Mouse (Mus musculus): ENCODE measurements around the gene Pole2. TPM values are rescaled to one million over a fixed set of nuclear protein-coding genes. Genes with fewer than 3 reads are reported as not detected.
"Not testable (repeated sequence)": the region's sequence is repeated elsewhere in the genome, so short reads cannot be mapped to it uniquely, and the experiment has no call there.

Pole2 gene
- polyA plus RNA-seq, 1 experiment = 1.9 TPM

- H3K27me3 ChIP-seq (replicated peaks; ENCODE audit: control insufficient read depth, insufficient read depth, low read length) = no peaks in the 10 kb centered on the region
- no peak for TF ChIP-seq POLR2A (IDR thresholded peaks at IDR 0.05; ENCODE audit: low read depth, low read length)
- TF ChIP-seq CTCF (conservative IDR thresholded peaks at IDR 0.05; ENCODE audit: insufficient read depth, insufficient read length, low read depth, low read length) = no peak
- WGBS = 59% methylated on average over 3 of the region's 3 CpGs
Measured at GRCm38 (mm10) chr12:69164904-69165303, 63.1 kb downstream of the Pole2 start.

GRCm38 (mm10) chr12:69163586-69163985, 64.4 kb downstream of the Pole2 start:
- not testable (repeated sequence) for H3K36me3 ChIP-seq (ENCODE audit: control insufficient read depth, insufficient read depth, low read length); H3K27ac ChIP-seq (ENCODE audit: insufficient read depth, low read depth, low read length); H3K27me3 ChIP-seq (replicated peaks; ENCODE audit: control insufficient read depth, insufficient read depth, low read length); H3K4me1 ChIP-seq (ENCODE audit: control insufficient read depth, insufficient read depth, low read length); H3K4me3 ChIP-seq (ENCODE audit: insufficient read depth, low read depth, low read length); DNase-seq
- WGBS = 86% methylated on average over 4 of the region's 4 CpGs

More at GRCm38 (mm10) chr12:69164904-69165303, 63.1 kb downstream of the Pole2 start:
- Histone ChIP-seq H3K36me3 (ENCODE audit: control insufficient read depth, insufficient read depth, low read length) (no peaks in the 10 kb centered on the region), H3K4me1 (ENCODE audit: control insufficient read depth, insufficient read depth, low read length) (0 out of 2 replicates have a peak, but pooled peaks cover 2% of the 10 kb centered on the region), H3K4me3 (ENCODE audit: insufficient read depth, low read depth, low read length) (no peak overlapping the region), H3K27ac (ENCODE audit: insufficient read depth, low read depth, low read length) (no peak overlapping the region)
- DNase-seq = no peak

- H3K4me3 ChIP-seq (ENCODE audit: insufficient read depth, low read depth, low read length); H3K27ac ChIP-seq (ENCODE audit: insufficient read depth, low read depth, low read length); H3K27me3 ChIP-seq (replicated peaks; ENCODE audit: control insufficient read depth, insufficient read depth, low read length); DNase-seq; H3K4me1 ChIP-seq (ENCODE audit: control insufficient read depth, insufficient read depth, low read length): not testable (repeated sequence)
- peaks cover 10% of the 10 kb centered on the region for H3K36me3 ChIP-seq (ENCODE audit: control insufficient read depth, insufficient read depth, low read length)
- WGBS = 84% methylated on average over 2 of the region's 2 CpGs
Measured at GRCm38 (mm10) chr12:69160677-69161076, 67.3 kb downstream of the Pole2 start.

- no peak for TF ChIP-seq POLR2A (IDR thresholded peaks at IDR 0.05; ENCODE audit: low read depth, low read length)
- 0 out of 2 replicates have a peak, but pooled peaks have one; percentile 19 for TF ChIP-seq CTCF (conservative IDR thresholded peaks at IDR 0.05; ENCODE audit: insufficient read depth, insufficient read length, low read depth, low read length)
- DNase-seq = peak; percentile 59
- Histone ChIP-seq H3K27ac (ENCODE audit: insufficient read depth, low read depth, low read length) (no peak overlapping the region), H3K27me3 (replicated peaks; ENCODE audit: control insufficient read depth, insufficient read depth, low read length) (no peaks in the 10 kb centered on the region), H3K36me3 (ENCODE audit: control insufficient read depth, insufficient read depth, low read length) (peaks cover 10% of the 10 kb centered on the region), H3K4me1 (ENCODE audit: control insufficient read depth, insufficient read depth, low read length) (peaks cover 6% of the 10 kb centered on the region; the same call in 1 of the 2 replicates), H3K4me3 (ENCODE audit: insufficient read depth, low read depth, low read length) (no peak overlapping the region)
- WGBS = 3% methylated on average over 9 of the region's 9 CpGs
Measured at GRCm38 (mm10) chr12:69159578-69159940, 68.4 kb downstream of the Pole2 start.

- peaks cover 10% of the 10 kb centered on the region for H3K36me3 ChIP-seq (ENCODE audit: control insufficient read depth, insufficient read depth, low read length)
- H3K4me3 ChIP-seq (ENCODE audit: insufficient read depth, low read depth, low read length) = peak within 1 kb of the TSS; percentile 83
- H3K27me3 ChIP-seq (replicated peaks; ENCODE audit: control insufficient read depth, insufficient read depth, low read length); H3K4me1 ChIP-seq (ENCODE audit: control insufficient read depth, insufficient read depth, low read length): not testable (repeated sequence)
- peak; percentile 85 for TF ChIP-seq POLR2A (IDR thresholded peaks at IDR 0.05; ENCODE audit: low read depth, low read length)
- peak; percentile 99 for DNase-seq
- under 1% methylated on average over 58 of the region's 68 CpGs for WGBS
- H3K27ac ChIP-seq (ENCODE audit: insufficient read depth, low read depth, low read length) = peak within 1 kb of the TSS; percentile 84
Measured at GRCm38 (mm10) chr12:69158765-69159577, 69.0 kb downstream of the Pole2 start, which contains the start of gene Rps29. Gene Rps29 (minus strand): TSS chr12:69159186.

- DNase-seq = no peak
- WGBS = under 1% methylated on average over 19 of the region's 19 CpGs
- Histone ChIP-seq H3K27me3 (replicated peaks; ENCODE audit: control insufficient read depth, insufficient read depth, low read length) (no peaks in the 10 kb centered on the region), H3K36me3 (ENCODE audit: control insufficient read depth, insufficient read depth, low read length) (peaks cover 10% of the 10 kb centered on the region), H3K27ac (ENCODE audit: insufficient read depth, low read depth, low read length) (peak overlapping the region; percentile 84), H3K4me3 (ENCODE audit: insufficient read depth, low read depth, low read length) (peak overlapping the region; percentile 83), H3K4me1 (ENCODE audit: control insufficient read depth, insufficient read depth, low read length) (peaks cover 6% of the 10 kb centered on the region; the same call in 1 of the 2 replicates)
- TF ChIP-seq POLR2A (IDR thresholded peaks at IDR 0.05; ENCODE audit: low read depth, low read length) = no peak
- no peak for TF ChIP-seq CTCF (conservative IDR thresholded peaks at IDR 0.05; ENCODE audit: insufficient read depth, insufficient read length, low read depth, low read length)
Measured at GRCm38 (mm10) chr12:69158366-69158764, 69.6 kb downstream of the Pole2 start.

GRCm38 (mm10) chr12:69157107-69157506, 70.9 kb downstream of the Pole2 start:
- no peak for TF ChIP-seq CTCF (conservative IDR thresholded peaks at IDR 0.05; ENCODE audit: insufficient read depth, insufficient read length, low read depth, low read length)
- TF ChIP-seq POLR2A (IDR thresholded peaks at IDR 0.05; ENCODE audit: low read depth, low read length) = no peak
- WGBS = 96% methylated on average over 2 of the region's 2 CpGs
- H3K27ac ChIP-seq (ENCODE audit: insufficient read depth, low read depth, low read length) = no peak overlapping the region

More at GRCm38 (mm10) chr12:69157107-69157506, 70.9 kb downstream of the Pole2 start:
- peaks cover 10% of the 10 kb centered on the region for H3K36me3 ChIP-seq (ENCODE audit: control insufficient read depth, insufficient read depth, low read length)
- no peak overlapping the region for H3K4me3 ChIP-seq (ENCODE audit: insufficient read depth, low read depth, low read length)
- no peaks in the 10 kb centered on the region for H3K27me3 ChIP-seq (replicated peaks; ENCODE audit: control insufficient read depth, insufficient read depth, low read length)
- no peak for DNase-seq
- H3K4me1 ChIP-seq (ENCODE audit: control insufficient read depth, insufficient read depth, low read length) = peaks cover 6% of the 10 kb centered on the region; the same call in 1 of the 2 replicates
